Mouse (Mus musculus) T-cell, adult 2 months (primary cell): ENCODE measurements at regions not wholly inside any gene's neighbourhood (a gene's known extent, or its start where the extent isn't known, plus 50 kb on each side); places are given as distances from the start of the nearest gene placed in this dataset.

ENCODE experiments used
- DNase-seq: peaks from one replicate; pipeline ENCODE4 v3.0.0; 2022; ENCODE audit warnings: low spot score

GRCm38 (mm10) chr13:112038556-112039304 is 229.9 kb upstream of the Map3k1 start:
- DNase-seq: no peak

- DNase-seq: no peak
Measured at GRCm38 (mm10) chr13:112039422-112040145, 230.8 kb upstream of the Map3k1 start.

GRCm38 (mm10) chr13:112043524-112044246 is 234.9 kb upstream of the Map3k1 start:
- DNase-seq: no peak

- DNase-seq: no peak
Measured at GRCm38 (mm10) chr13:112044372-112044771, 235.6 kb upstream of the Map3k1 start.

- DNase-seq: no peak
Measured at GRCm38 (mm10) chr13:112046247-112047211, 237.7 kb upstream of the Map3k1 start.

GRCm38 (mm10) chr13:112047408-112047807 is 238.6 kb upstream of the Map3k1 start:
- DNase-seq: no peak

GRCm38 (mm10) chr13:112047874-112048273 is 239.1 kb upstream of the Map3k1 start:
- DNase-seq: no peak

- DNase-seq: no peak
Measured at GRCm38 (mm10) chr13:112048327-112048726, 239.5 kb upstream of the Map3k1 start.

GRCm38 (mm10) chr13:112050892-112051291 is 237.4 kb upstream of the Ankrd55 start:
- DNase-seq: no peak

- no peak for DNase-seq
Measured at GRCm38 (mm10) chr13:112052011-112052410, 236.2 kb upstream of the Ankrd55 start.

GRCm38 (mm10) chr13:112052456-112052855 is 235.8 kb upstream of the Ankrd55 start:
- DNase-seq: no peak

- DNase-seq: no peak
Measured at GRCm38 (mm10) chr13:112054879-112055371, 233.3 kb upstream of the Ankrd55 start.

- no peak for DNase-seq
Measured at GRCm38 (mm10) chr13:112058218-112058617, 230.0 kb upstream of the Ankrd55 start.

- DNase-seq: no peak
Measured at GRCm38 (mm10) chr13:112058771-112059170, 229.5 kb upstream of the Ankrd55 start.

- DNase-seq: peak; percentile 19
Measured at GRCm38 (mm10) chr13:112062024-112062423, 226.2 kb upstream of the Ankrd55 start.

GRCm38 (mm10) chr13:112063409-112064111 is 224.7 kb upstream of the Ankrd55 start:
- DNase-seq: peak; percentile 83

GRCm38 (mm10) chr13:112064681-112065080 is 223.6 kb upstream of the Ankrd55 start:
- DNase-seq: no peak

- DNase-seq: no peak
Measured at GRCm38 (mm10) chr13:112067066-112067847, 221.0 kb upstream of the Ankrd55 start.

GRCm38 (mm10) chr13:112070757-112071156 is 217.5 kb upstream of the Ankrd55 start:
- DNase-seq: no peak
